Mouse (Mus musculus) cortical plate, adult 2 months (tissue): ENCODE results near the gene Atp6ap1l.

Experiments
- CTCF ChIP-seq: fragments of 200-500 bp; IDR thresholded peaks from 2 replicates; pipeline ENCODE4 v1.5.1; 2011; ENCODE audit warnings: mild to moderate bottlenecking, control low read depth, low read length; ENCODE audit not compliant: insufficient read depth; ENCODE audit errors: extremely low read depth
- POLR2A ChIP-seq: fragments of 200-500 bp; IDR thresholded peaks from 2 replicates; pipeline ENCODE4 v1.6.1; 2011; ENCODE audit warnings: mild to moderate bottlenecking, low read length, control low read depth; ENCODE audit not compliant: insufficient read depth; ENCODE audit errors: extremely low read depth

GRCm38 (mm10) chr13:90881727-90882429 lies 23.3 kb downstream of the Atp6ap1l start:
- no peak for TF ChIP-seq CTCF
- no peak for TF ChIP-seq POLR2A
